Mouse (Mus musculus): ENCODE data around the gene Nuf2. TPM values are rescaled to one million over a fixed set of nuclear protein-coding genes. Genes with fewer than 3 reads are reported as not detected.

The Nuf2 gene
- polyA plus RNA-seq (2014; fragmentation: Illumina TruSeq; extraction: RNeasy Lipid Tissue Mini Kit (QIAGEN cat#74804); ENCODE audit: low read depth, low replicate concordance): 0.61 TPM

GRCm38 (mm10) chr1:169530876-169531701 lies at the start of gene Nuf2:
Gene Nuf2 (minus strand): TSS chr1:169531464.

Other genes starting within 250 kb of the Nuf2 start
- 173 TPM for gene Rgs5, start 124.0 kb upstream of the Nuf2 start, polyA plus RNA-seq (2014; fragmentation: Illumina TruSeq; extraction: RNeasy Lipid Tissue Mini Kit (QIAGEN cat#74804); ENCODE audit: low read depth, low replicate concordance)
- gene Rgs4, start 216.2 kb upstream of the Nuf2 start, polyA plus RNA-seq (2014; fragmentation: Illumina TruSeq; extraction: RNeasy Lipid Tissue Mini Kit (QIAGEN cat#74804); ENCODE audit: low read depth, low replicate concordance): 5.9 TPM